Mouse (Mus musculus) kidney, adult 8-10 months (tissue): Measurements from ENCODE around the gene Gm43518.
A peak's percentile ranks its signal among the peaks of the same experiment; 100 is the strongest.

Experiments
- DNase-seq, 2 experiments: peaks; one replicate each; pipeline ENCODE4 v3.0.0; 2022

Gene Gm43518

DNA sequence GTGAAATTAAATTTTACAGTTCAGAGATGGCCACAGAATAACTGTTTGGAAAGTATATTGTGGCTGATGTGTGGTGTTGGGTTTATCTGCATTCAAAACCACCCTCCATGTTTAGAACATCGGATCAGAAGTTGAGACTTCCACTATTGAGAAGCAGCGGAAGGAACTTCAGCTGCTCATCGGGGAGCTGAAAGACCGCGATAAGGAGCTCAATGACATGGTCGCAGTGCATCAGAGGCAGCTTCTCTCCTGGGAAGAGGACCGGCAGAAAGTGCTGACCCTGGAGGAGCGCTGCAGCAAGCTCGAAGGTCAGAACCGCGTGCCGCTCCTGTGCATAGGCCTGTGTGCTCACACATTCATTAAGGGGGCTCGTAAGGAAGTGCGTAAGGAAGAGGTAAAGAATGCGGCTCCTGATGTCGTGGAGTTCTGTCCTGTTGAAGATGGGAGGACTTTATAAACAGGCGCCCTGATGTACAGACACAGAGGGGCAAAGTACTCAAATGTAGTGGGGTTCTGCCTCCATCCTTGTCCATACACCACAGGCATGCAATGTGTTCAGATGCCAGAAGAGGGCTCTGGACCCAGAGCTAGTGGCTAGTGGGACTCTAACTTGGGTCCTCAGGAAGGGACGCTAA is 6.9 kb downstream of the Gm43518 start:
- DNase-seq: peak in 1 of 2 experiments; percentile 25

DNA sequence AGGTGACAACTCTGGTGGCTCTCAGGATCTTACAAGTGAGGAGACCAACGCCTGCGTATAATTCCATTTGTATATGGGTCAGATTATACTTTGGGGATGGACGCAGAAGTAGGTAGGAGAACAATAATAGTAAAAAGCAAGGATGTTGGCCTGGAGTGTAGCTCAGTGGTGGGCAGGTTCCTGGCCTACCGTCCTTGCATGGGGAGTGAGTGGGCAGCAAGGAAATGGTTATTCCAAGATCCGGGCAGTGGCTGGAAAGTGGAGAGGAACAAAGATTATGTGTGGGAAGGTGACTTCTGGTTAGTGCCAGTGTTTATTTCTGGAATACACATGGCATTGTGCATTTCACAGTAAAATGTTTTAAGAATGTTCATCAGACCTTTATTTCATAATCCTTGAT is 8.7 kb downstream of the Gm43518 start:
- DNase-seq: no peak

GRCm38 (mm10) chr5:123938479-123938878 is 11.3 kb downstream of the Gm43518 start:
- no peak for DNase-seq

- no peak for DNase-seq
Measured at GRCm38 (mm10) chr5:123946546-123946945, 19.3 kb downstream of the Gm43518 start.

DNA sequence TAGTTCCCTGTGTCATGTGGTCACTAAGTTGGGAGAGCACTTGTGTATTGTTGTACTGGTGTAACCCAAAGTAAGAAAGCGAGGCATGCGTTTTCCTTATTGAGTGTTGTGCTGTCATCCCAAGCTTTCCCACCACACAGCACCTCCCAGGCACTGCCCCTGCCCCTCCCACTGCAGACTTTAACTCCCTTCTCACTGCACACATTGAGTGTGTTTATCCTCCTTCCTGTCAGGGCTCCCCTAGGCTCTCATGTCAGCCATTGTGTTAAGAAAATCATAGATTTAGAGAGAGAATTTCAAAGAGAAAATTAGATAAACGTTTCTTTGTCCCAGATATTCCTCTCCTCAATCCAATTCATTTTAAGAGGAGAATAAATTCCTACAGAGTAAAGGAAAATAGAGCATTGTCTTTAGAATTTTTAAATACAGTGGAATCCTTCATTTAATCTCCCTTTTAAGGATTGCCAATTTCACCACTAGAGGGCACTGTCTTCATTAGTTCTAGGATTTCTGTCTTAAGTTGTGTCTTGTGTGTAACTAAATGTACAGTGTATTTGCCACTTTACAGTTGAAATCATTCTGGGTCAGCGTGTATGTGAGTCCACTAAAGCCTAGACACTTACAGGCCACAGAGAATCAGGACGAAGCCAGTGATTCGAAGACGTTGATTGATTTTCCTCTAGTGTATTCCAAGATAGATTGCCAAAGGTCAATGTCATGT is 20.0 kb downstream of the Gm43518 start:
- peak in 1 of 2 experiments; percentile 42 for DNase-seq

DNA sequence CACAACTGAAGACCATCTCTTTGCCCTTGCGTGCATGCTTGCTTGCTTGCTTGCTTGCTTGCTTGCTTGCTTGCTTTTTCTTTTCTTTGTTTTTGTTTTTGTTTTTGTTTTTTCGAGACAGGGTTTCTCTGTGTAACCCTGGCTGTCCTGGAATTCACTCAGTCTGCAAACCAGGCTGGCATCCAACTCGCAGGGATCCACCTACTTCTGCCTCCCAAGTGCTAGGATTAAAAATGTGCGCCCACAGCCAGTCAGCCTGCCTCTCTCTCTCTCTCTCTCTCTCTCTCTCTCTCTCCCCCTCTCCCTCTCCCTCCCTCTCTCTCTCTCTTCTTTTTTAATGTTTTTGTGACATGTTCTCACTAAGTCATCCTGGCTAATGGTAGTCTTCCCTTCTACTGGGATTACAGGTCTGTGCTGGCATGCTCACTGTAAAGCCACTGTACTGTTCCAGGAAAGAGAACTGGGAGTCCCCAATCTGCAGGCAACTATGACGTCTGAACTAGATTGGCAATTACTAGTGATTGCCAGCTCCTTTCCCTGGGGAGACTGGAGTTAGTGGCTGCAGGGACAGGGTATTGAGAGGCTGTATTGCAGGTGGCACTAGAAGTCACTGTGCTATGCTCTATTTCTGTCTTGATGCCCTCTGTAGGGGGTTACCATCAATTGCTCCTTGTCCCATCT is 25.3 kb downstream of the Gm43518 start:
- DNase-seq: no peak

GRCm38 (mm10) chr5:123957213-123957612 is 30.0 kb downstream of the Gm43518 start:
- DNase-seq: no peak

- no peak for DNase-seq
Measured at GRCm38 (mm10) chr5:123959018-123959417, 31.8 kb downstream of the Gm43518 start.

DNA sequence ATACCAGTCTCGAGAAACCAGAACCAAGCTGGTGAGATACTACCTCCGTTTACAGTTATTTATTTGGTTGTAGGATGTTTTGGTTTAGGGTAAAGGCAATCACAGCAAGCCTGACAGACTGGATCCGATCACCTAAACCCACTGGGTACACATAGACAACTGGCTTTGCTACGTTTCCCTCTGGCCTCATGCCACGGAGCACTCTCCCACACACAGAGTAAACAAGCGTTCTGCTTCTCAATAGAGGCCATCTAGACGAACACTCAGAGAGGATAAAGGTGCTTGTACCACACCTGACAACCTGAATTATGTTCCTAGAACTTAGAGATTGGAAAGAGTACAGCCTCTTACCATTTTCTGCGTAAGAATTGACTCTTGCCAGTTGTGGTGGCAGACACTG is 32.9 kb downstream of the Gm43518 start:
- DNase-seq: no peak

DNA sequence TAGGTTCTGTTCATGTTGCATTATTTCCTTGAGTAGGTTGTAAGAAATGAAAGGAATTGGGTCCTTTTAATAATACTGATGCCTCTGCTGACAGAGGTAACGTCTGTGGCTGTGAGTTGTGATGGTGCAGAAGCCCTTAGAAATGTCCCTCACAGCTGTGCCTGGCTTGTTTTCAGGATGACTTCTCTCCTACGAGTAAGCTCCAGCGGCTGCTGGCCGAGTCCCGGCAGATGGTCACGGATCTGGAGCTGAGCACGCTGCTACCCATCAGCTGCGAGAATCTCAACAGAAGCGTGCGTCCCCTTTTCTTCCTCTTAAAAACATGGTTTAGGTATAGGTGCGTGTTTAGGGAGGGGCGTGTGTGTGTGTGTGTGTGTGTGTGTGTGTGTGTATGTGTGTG is 33.8 kb downstream of the Gm43518 start:
- no peak for DNase-seq

DNA sequence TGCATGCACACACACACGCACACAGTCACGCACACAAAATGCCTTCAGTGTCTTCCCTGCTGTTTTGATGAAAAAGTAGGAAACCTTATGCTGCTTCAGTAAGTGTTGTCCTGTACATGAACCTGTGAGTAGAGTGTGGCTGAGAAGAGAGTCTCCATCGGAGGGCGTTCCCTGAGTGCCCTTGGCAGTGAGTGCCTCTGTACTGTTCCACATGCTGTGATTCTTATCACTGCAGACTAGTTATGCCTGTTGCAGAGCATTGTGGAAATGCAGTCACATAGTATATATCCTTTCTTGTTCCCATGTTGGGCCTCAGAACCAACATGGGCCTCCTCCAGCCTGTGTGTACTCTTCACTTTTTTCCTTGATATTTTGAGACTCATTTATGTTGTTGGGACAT is 37.0 kb downstream of the Gm43518 start:
- no peak for DNase-seq

- DNase-seq: no peak
Measured at GRCm38 (mm10) chr5:123966759-123967158, 39.5 kb downstream of the Gm43518 start.

GRCm38 (mm10) chr5:123968468-123968867 is 41.2 kb downstream of the Gm43518 start:
- no peak for DNase-seq

- peak; percentile 71 to 77 for DNase-seq
Measured at GRCm38 (mm10) chr5:123969216-123969615, 42.0 kb downstream of the Gm43518 start.

DNA sequence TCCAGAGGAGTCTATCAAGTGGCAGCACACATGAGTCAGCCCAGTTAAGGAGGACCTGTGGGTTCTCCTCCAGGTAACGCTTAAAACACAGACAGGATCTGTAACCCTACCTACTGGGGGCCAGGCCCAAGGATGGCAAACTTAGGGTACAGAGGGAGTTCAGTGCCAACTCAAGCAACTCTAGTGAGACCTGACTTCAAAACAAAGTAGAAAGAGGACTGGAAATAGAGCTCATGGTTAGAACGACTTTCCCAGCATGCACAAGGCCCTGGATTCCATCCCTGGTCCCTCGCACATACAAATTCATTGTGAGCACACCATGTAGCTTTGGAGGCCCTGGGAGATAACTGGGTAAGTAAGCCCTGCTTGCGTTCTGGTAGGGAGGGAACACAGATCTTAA is 43.4 kb downstream of the Gm43518 start:
- no peak for DNase-seq

GRCm38 (mm10) chr5:123972453-123972852 is 45.2 kb downstream of the Gm43518 start:
- no peak for DNase-seq

GRCm38 (mm10) chr5:123973299-123974178 is 46.3 kb downstream of the Gm43518 start, which contains the start of gene Hip1r:
Hip1r (plus strand) TSS chr5:123973628.
- peak; percentile 80 to 84 for DNase-seq

GRCm38 (mm10) chr5:123974179-123974485 is 46.9 kb downstream of the Gm43518 start:
- no peak for DNase-seq

- peak in 1 of 2 experiments; percentile 28 for DNase-seq
Measured at GRCm38 (mm10) chr5:123974616-123975111, 47.4 kb downstream of the Gm43518 start.

- DNase-seq: peak; percentile 61 to 81
Measured at GRCm38 (mm10) chr5:123975668-123976180, 48.5 kb downstream of the Gm43518 start.

- DNase-seq: peak in 1 of 2 experiments; percentile 37
Measured at GRCm38 (mm10) chr5:123977231-123977630, 50.0 kb downstream of the Gm43518 start.

GRCm38 (mm10) chr5:123978131-123978530 is 50.9 kb downstream of the Gm43518 start:
- DNase-seq: no peak
